Mouse (Mus musculus): Measurements from ENCODE around the gene Prpf4. TPM values are rescaled to one million over a fixed set of nuclear protein-coding genes. Genes with fewer than 3 reads are reported as not detected.

The Prpf4 gene
- polyA plus RNA-seq, 1 experiment from 2014 or later = 15.9 TPM

GRCm38 (mm10) chr4:62429616-62430015 lies 21.0 kb downstream of the Prpf4 start:
- no peaks in the 10 kb centered on the region for H3K4me1 ChIP-seq (ENCODE audit: control insufficient read depth, insufficient read depth, low read length)
- 85% methylated on average over 9 of the region's 9 CpGs for WGBS

DNA sequence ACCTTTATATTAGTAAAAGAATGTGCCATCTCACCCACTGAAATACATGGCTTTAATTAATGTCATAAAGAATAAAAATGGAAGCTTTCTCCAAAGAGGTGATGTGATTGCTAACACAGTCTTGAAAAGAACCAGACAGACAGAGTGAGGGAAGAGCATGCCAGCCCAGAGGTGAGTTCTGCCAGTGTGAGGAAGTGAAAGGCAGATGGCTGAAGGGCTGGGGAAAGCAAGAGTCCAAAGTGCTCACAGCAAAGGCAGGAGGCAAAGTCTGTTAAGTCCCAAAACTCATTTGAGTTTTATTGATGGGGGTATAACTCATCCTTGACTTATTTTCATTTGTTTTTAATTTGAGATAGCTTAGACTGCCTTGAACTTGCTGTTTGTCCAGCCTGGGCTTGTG lies 22.1 kb downstream of the Prpf4 start:
- Histone ChIP-seq H3K9me3 (ENCODE audit: control insufficient read depth, low read length) (no peaks in the 10 kb centered on the region), H3K4me2 (ENCODE audit: low read depth, low read length) (no peak overlapping the region), H3K9ac (ENCODE audit: low read depth, low read length) (no peak overlapping the region), H3K4me3 (ENCODE audit: low read length) (no peak overlapping the region), H3K27ac (ENCODE audit: low read length) (no peak overlapping the region), H3K4me1 (ENCODE audit: control insufficient read depth, insufficient read depth, low read length) (no peaks in the 10 kb centered on the region), H3K27me3 (replicated peaks; ENCODE audit: control insufficient read depth, insufficient read depth, low read length) (no peaks in the 10 kb centered on the region), H3K36me3 (ENCODE audit: control insufficient read depth, insufficient read depth, low read length) (no peaks in the 10 kb centered on the region)
- no peak for ATAC-seq

More at GRCm38 (mm10) chr4:62429616-62430015, 21.0 kb downstream of the Prpf4 start:
- H3K9me3 ChIP-seq (ENCODE audit: control insufficient read depth, low read length) = no peaks in the 10 kb centered on the region
- H3K9ac ChIP-seq (ENCODE audit: low read depth, low read length) = no peak overlapping the region
- H3K36me3 ChIP-seq (ENCODE audit: control insufficient read depth, insufficient read depth, low read length) = no peaks in the 10 kb centered on the region; the same call in 1 of the 2 replicates
- no peak overlapping the region for H3K4me3 ChIP-seq (ENCODE audit: low read length)
- no peak overlapping the region for H3K27ac ChIP-seq (ENCODE audit: low read length)
- no peak for ATAC-seq
- no peak overlapping the region for H3K4me2 ChIP-seq (ENCODE audit: low read depth, low read length)
- no peaks in the 10 kb centered on the region for H3K27me3 ChIP-seq (replicated peaks; ENCODE audit: control insufficient read depth, insufficient read depth, low read length)

DNA sequence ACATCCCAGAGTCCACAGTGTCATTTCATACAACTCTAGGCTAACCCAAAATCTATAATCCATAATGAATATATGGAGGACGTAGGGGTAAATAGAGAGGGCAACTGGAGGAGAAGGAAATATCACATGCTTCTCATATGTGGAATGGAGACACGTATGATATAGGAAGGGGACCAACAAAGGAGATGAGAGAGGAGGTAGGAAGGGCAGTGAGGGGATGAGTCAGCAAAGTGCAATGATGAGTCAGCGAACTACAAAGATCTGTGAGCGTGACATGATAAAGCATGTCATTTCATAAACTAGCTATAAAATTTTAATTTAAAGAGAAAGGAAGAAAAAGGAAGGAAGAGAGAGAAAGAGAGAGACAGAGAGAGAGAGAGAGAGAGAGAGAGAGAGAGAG lies 22.9 kb downstream of the Prpf4 start:
- no peak overlapping the region for H3K4me3 ChIP-seq (ENCODE audit: low read length)
- no peaks in the 10 kb centered on the region for H3K9me3 ChIP-seq (ENCODE audit: control insufficient read depth, low read length)
- no peak overlapping the region for H3K9ac ChIP-seq (ENCODE audit: low read depth, low read length)
- no peak overlapping the region for H3K4me2 ChIP-seq (ENCODE audit: low read depth, low read length)
- H3K4me1 ChIP-seq (ENCODE audit: control insufficient read depth, insufficient read depth, low read length) = no peaks in the 10 kb centered on the region
- H3K36me3 ChIP-seq (ENCODE audit: control insufficient read depth, insufficient read depth, low read length) = no peaks in the 10 kb centered on the region
- H3K27ac ChIP-seq (ENCODE audit: low read length) = no peak overlapping the region
- ATAC-seq = no peak
- no peaks in the 10 kb centered on the region for H3K27me3 ChIP-seq (replicated peaks; ENCODE audit: control insufficient read depth, insufficient read depth, low read length)
- 84% methylated on average over 4 of the region's 4 CpGs for WGBS

DNA sequence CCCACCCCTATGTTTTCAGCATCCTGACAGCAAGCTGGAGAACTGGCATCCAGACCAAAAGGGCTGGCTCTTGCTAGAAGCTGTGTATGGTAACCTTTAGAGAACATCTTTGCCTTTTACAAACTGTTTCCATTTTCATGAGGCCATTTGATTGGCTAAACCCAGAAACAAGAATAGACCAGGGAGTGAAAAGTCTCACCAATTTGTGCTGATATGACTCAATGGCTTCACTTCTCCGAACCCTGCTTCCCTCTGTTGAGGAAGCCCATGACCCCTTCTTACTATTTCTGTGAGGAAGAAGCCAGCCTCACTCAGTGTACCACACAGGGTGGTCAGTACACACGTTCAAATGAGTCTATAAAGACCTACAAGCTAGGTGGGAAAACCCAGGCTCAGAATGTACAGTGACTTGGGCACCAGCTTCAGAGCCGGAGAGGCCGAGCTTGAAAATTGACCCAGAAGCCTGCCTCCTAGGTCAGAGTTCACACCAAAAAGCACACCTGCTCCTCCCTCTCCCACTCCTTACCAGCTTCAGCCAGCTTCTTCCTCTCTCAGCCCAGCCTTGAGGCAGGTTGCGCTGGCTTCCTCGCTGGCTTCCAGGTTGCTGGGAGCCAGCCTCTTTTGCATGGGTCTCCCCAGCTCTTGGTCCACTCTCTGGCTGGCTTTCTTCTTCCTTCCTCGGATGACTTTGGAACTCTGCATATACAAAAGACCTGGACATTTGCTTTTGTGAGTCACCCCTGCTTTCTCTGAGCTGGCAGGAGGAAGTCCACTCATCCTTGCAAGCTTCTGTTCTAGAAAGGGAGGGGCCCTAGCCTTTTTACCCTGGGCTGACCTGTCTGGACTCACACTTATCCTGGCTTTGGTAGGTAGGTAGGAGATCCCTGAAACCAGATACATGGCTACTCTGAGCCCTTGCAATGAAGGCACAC lies 25.6 kb downstream of the Prpf4 start:
- no peak overlapping the region for H3K27ac ChIP-seq (ENCODE audit: low read length)
- no peaks in the 10 kb centered on the region for H3K4me1 ChIP-seq (ENCODE audit: control insufficient read depth, insufficient read depth, low read length)
- no peaks in the 10 kb centered on the region for H3K36me3 ChIP-seq (ENCODE audit: control insufficient read depth, insufficient read depth, low read length)
- 69% methylated on average over 7 of the region's 7 CpGs for WGBS
- H3K9me3 ChIP-seq (ENCODE audit: control insufficient read depth, low read length) = no peaks in the 10 kb centered on the region
- no peaks in the 10 kb centered on the region for H3K27me3 ChIP-seq (replicated peaks; ENCODE audit: control insufficient read depth, insufficient read depth, low read length)
- H3K9ac ChIP-seq (ENCODE audit: low read depth, low read length) = no peak overlapping the region
- 0 out of 2 replicates have a peak, but pooled peaks have one; percentile 38 for ATAC-seq
- H3K4me3 ChIP-seq (ENCODE audit: low read length) = no peak overlapping the region
- no peak overlapping the region for H3K4me2 ChIP-seq (ENCODE audit: low read depth, low read length)

DNA sequence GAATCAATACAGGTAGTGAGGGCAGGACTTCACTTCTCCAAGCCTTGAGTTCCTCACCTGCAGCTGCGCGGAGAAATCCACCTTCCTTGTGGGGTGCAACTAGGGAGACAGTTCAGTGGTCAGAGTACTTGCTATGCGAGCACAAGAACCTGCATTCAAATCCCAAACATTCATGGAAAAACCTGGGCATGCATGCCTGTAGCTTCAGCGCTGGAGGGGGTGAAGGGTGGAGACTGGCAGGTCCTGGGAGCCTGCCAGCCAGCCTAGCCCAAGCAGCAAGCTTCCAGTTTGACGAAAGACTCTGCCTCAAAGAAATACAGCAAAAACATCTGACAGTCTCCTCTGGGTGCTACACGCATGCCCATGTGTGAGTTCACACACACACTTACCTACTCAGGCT lies 26.5 kb downstream of the Prpf4 start, which contains the start of gene Rnf183:
TSS of gene Rnf183 (minus strand) at position 172 of the 400 bp plus-strand sequence.
- H3K27ac ChIP-seq (ENCODE audit: low read length) = no peak within 1 kb of the TSS
- H3K4me2 ChIP-seq (ENCODE audit: low read depth, low read length) = no peak within 1 kb of the TSS
- H3K4me3 ChIP-seq (ENCODE audit: low read length) = no peak within 1 kb of the TSS
- H3K9ac ChIP-seq (ENCODE audit: low read depth, low read length) = no peak within 1 kb of the TSS
- no peaks in the 10 kb centered on the region for H3K4me1 ChIP-seq (ENCODE audit: control insufficient read depth, insufficient read depth, low read length)
- no peak for ATAC-seq
- no peaks in the 10 kb centered on the region for H3K27me3 ChIP-seq (replicated peaks; ENCODE audit: control insufficient read depth, insufficient read depth, low read length)
- no peaks in the 10 kb centered on the region for H3K36me3 ChIP-seq (ENCODE audit: control insufficient read depth, insufficient read depth, low read length)
- WGBS = 82% methylated on average over 6 of the region's 6 CpGs
- H3K9me3 ChIP-seq (ENCODE audit: control insufficient read depth, low read length) = no peaks in the 10 kb centered on the region

DNA sequence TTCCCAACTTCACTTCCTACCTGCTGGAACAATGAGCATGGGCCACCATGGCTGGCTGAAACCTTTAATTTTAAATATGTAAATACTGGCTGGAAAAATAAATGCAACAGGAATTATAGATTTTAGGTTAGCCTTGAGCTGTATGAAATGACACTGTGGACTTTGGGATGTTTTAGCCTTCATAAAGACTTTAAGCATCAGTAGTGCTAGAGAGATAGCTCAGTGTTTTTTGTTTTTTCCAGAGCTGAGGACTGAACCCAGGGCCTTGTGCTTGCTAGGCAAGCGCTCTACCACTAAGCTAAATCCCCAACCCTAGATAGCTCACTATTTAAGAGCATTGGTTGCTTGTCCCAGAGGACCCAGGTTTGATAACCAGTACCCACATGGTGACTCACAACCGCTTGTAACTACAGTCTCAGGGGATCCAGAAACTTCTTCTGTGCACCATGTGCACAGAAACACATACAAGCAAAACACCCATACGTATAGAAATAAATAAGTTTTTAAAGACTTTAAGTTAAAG lies 28.7 kb downstream of the Prpf4 start:
- Histone ChIP-seq H3K4me3 (ENCODE audit: low read length) (no peak overlapping the region), H3K4me1 (ENCODE audit: control insufficient read depth, insufficient read depth, low read length) (no peaks in the 10 kb centered on the region), H3K4me2 (ENCODE audit: low read depth, low read length) (no peak overlapping the region), H3K27me3 (replicated peaks; ENCODE audit: control insufficient read depth, insufficient read depth, low read length) (no peaks in the 10 kb centered on the region), H3K9ac (ENCODE audit: low read depth, low read length) (no peak overlapping the region), H3K36me3 (ENCODE audit: control insufficient read depth, insufficient read depth, low read length) (no peaks in the 10 kb centered on the region), H3K9me3 (ENCODE audit: control insufficient read depth, low read length) (no peaks in the 10 kb centered on the region), H3K27ac (ENCODE audit: low read length) (no peak overlapping the region)
- no peak for ATAC-seq
- 90% methylated on average over 3 of the region's 3 CpGs for WGBS

DNA sequence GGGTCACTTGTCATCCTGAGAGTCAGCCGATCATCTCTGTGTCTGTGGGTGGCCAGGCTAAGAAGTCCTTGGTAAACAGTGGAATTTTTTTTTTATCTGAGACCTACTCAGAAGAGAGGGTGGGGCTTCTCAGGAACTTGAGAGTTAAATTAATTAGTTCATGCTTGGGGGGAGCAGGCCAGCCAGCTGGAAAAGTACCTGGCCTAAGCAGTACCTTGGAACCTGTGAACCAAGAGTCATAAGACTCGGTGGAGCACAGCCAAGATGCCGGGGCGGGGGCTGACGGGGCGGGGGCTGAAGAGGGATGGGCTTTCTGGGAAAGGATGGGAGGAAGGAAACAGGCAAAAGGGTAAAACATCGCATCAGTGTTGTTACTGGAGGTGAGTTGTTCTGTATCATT lies 29.3 kb downstream of the Prpf4 start:
- H3K27me3 ChIP-seq (replicated peaks; ENCODE audit: control insufficient read depth, insufficient read depth, low read length) = no peaks in the 10 kb centered on the region
- WGBS = 65% methylated on average over 7 of the region's 7 CpGs
- no peaks in the 10 kb centered on the region for H3K9me3 ChIP-seq (ENCODE audit: control insufficient read depth, low read length)
- H3K27ac ChIP-seq (ENCODE audit: low read length) = no peak overlapping the region
- H3K9ac ChIP-seq (ENCODE audit: low read depth, low read length) = no peak overlapping the region
- H3K4me1 ChIP-seq (ENCODE audit: control insufficient read depth, insufficient read depth, low read length) = no peaks in the 10 kb centered on the region
- H3K4me2 ChIP-seq (ENCODE audit: low read depth, low read length) = no peak overlapping the region
- no peak overlapping the region for H3K4me3 ChIP-seq (ENCODE audit: low read length)
- no peak for ATAC-seq
- no peaks in the 10 kb centered on the region for H3K36me3 ChIP-seq (ENCODE audit: control insufficient read depth, insufficient read depth, low read length)

- no peak overlapping the region for H3K4me2 ChIP-seq (ENCODE audit: low read depth, low read length)
- no peak for ATAC-seq
- no peak overlapping the region for H3K4me3 ChIP-seq (ENCODE audit: low read length)
- H3K4me1 ChIP-seq (ENCODE audit: control insufficient read depth, insufficient read depth, low read length) = no peaks in the 10 kb centered on the region
- H3K9ac ChIP-seq (ENCODE audit: low read depth, low read length) = no peak overlapping the region
- no peaks in the 10 kb centered on the region for H3K36me3 ChIP-seq (ENCODE audit: control insufficient read depth, insufficient read depth, low read length)
- WGBS = 66% methylated on average over 4 of the region's 4 CpGs
- H3K9me3 ChIP-seq (ENCODE audit: control insufficient read depth, low read length) = no peaks in the 10 kb centered on the region
- H3K27me3 ChIP-seq (replicated peaks; ENCODE audit: control insufficient read depth, insufficient read depth, low read length) = no peaks in the 10 kb centered on the region
- H3K27ac ChIP-seq (ENCODE audit: low read length) = no peak overlapping the region
These were observed 31.2 kb downstream of the Prpf4 start for GRCm38 (mm10) chr4:62439793-62440192.

GRCm38 (mm10) chr4:62440544-62440943 lies 31.9 kb downstream of the Prpf4 start:
- no peak overlapping the region for H3K9ac ChIP-seq (ENCODE audit: low read depth, low read length)

More at GRCm38 (mm10) chr4:62440544-62440943, 31.9 kb downstream of the Prpf4 start:
- 73% methylated on average over 4 of the region's 4 CpGs for WGBS
- Histone ChIP-seq H3K36me3 (ENCODE audit: control insufficient read depth, insufficient read depth, low read length) (no peaks in the 10 kb centered on the region), H3K27me3 (replicated peaks; ENCODE audit: control insufficient read depth, insufficient read depth, low read length) (no peaks in the 10 kb centered on the region), H3K9me3 (ENCODE audit: control insufficient read depth, low read length) (no peaks in the 10 kb centered on the region), H3K4me3 (ENCODE audit: low read length) (no peak overlapping the region), H3K4me2 (ENCODE audit: low read depth, low read length) (no peak overlapping the region), H3K27ac (ENCODE audit: low read length) (no peak overlapping the region), H3K4me1 (ENCODE audit: control insufficient read depth, insufficient read depth, low read length) (no peaks in the 10 kb centered on the region)
- no peak for ATAC-seq
